Mouse (Mus musculus): ENCODE data around the gene Snx9.

DNA sequence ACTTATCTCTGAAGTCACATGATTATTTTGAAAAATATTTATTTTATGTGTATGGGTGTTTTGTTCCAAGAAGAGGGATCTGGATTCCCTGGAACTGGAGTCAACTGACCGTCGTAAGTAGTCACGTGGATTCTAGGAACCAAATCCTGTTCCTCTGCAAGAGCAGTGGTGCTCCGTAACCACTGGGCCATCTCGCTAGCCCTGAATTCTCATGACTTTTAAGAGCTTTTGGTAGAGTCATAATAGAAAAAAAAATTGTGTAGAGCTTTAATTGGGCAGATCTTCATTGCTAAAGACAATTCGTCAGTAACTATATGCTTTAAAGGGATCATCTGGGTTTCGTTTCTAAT is 2.5 kb downstream of the Snx9 start:
- no peak for TF ChIP-seq GATA1 (IDR thresholded peaks at IDR 0.05; ENCODE audit: borderline replicate concordance, low read length)
- TF ChIP-seq FLI1 (IDR thresholded peaks at IDR 0.05; ENCODE audit: low read length): no peak
